Mouse (Mus musculus) urinary bladder, postnatal 4 days (tissue): ENCODE measurements around the gene Kcnj9.
A peak's percentile ranks its signal among the peaks of the same experiment; 100 is the strongest.

Experiments
- DNase-seq, 2 experiments: peaks; one replicate each; pipeline ENCODE4 v3.0.0; 2021 to 2022; ENCODE audit warnings: low spot score in 2 of 2

Gene Kcnj9

DNA sequence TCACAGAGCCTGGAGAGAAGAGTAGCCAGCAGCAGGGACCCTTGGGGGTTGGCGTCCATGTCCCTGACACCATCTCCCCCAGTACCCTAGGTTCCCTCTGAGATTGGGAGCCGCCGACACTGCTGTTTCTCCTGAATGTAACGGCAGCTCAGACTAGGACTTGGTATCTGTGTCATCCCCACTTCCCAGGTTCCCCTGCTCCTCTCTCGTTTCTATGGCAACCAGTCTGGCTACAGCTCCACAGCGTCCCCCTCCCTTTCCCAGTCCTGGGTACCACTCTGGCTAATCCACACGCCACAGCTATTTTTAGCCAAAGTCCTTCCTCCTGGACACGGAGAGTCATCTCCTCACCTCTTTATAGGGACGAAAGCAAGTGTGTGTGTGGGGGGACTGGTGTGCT is at the start of gene Kcnj9:
Gene Kcnj9, minus strand, starts transcription at position 188 of the 400 bp plus-strand sequence.
- DNase-seq = no peak

DNA sequence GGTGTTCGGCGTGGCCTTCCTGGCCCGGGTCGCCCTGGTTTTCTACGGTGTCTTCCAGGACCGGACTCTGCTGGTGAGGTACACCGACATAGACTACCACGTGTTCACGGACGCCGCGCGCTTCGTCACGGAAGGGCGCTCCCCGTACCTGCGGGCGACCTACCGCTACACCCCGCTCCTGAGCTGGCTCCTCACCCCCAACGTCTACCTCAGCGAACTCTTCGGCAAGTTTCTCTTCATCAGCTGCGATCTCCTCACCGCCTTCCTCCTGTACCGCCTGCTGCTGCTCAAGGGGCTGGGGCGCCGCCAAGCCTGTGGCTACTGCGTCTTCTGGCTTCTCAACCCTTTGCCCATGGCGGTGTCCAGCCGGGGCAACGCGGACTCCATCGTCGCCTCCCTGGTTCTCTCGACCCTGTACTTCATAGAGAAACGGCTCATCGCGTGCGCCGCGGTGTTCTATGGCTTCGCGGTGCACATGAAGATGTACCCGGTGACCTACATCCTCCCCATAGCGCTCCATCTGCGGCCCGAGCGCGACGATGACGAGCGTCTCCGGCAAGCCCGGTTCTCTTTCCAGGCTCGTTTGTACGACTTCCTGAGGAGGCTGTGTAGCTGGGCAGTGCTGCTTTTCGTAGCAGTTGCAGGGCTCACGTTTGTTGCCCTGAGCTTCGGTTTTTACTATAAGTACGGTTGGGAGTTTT is 47.8 kb upstream of the Kcnj9 start:
- DNase-seq = no peak

DNA sequence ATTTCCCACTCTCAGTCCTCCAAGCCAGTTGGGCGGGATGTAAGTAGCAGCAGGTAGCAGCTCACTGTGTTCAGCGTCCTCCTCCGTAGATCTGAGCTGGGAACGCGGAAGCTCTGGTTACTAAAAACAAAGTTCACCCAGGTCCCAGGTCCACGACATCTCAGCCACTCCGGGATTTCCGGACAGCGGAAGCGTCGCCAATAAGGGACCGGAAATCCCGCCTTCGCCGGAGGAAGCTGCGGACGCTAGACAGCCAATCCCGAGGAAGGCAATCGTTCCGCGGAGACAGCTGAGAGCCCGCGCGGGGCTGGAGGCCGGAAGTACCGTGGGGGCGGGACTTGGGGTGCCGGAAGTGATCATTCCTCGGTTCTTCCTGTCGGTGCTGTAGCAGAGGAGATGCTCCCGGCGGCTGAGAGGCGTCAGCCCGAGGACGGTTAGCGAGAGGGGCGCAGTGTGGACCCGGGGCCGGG is 47.1 kb upstream of the Kcnj9 start, which contains the start of gene Pigm:
Gene Pigm, plus strand, starts transcription at position 349 of the 470 bp plus-strand sequence.
- DNase-seq = peak; percentile 96

DNA sequence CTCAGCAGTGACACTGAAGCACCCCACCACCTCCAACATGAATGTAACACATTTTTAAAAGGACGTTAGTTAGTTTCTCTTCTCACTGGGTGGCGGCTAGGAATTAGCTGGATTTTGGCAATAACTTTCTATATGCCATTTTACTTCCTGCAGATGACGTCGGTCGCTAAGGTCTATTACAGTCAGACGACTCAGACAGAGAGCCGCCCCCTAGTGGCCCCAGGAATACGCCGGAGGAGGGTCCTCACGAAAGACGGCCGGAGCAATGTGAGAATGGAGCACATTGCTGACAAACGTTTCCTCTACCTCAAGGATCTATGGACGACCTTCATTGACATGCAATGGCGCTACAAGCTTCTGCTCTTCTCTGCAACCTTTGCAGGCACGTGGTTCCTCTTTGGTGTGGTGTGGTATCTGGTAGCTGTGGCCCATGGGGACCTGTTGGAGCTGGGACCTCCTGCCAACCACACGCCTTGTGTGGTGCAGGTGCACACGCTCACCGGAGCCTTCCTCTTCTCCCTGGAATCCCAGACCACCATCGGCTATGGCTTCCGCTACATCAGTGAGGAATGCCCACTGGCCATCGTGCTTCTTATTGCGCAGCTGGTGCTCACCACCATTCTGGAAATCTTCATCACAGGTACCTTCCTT is 39.8 kb upstream of the Kcnj9 start:
- DNase-seq = no peak

DNA sequence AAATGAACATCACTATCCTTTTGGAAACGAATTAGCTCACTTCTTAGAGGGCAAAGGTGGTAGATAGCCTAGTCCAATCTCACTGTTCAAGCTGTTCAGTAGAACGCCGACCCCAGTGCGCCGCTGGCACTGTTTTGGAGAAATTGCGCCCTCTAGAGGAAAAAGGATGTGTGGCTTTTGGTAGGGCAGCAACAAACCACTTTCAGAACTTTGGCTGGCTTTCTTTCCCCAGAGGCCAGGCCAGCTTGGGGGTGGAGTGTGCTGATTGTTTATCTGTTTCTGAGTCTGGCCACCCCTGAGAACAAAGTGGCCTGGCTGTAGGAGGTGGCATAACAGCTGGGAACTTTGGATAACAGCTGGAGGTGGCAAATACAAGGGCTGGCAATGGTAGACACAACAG is 35.6 kb upstream of the Kcnj9 start:
- no peak for DNase-seq

DNA sequence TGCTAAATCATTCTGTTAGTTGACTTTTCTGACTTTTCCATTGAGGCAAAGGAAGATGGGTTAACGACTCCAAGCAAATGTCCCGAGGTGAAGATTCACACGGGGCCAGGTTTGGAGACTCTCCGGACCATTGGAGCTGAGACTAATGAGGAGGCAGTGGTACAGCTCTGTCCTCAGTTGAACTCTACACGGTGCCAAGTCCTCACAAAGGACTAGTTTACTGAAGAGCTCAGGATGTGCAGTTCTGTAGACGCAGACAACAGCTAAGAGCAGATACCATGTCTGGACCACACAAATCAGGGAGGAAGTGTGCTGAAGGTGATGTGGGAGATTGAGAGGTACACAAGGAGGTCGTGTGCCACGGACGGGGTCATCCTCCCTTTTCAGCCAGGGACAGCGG is 29.2 kb upstream of the Kcnj9 start:
- DNase-seq = no peak

DNA sequence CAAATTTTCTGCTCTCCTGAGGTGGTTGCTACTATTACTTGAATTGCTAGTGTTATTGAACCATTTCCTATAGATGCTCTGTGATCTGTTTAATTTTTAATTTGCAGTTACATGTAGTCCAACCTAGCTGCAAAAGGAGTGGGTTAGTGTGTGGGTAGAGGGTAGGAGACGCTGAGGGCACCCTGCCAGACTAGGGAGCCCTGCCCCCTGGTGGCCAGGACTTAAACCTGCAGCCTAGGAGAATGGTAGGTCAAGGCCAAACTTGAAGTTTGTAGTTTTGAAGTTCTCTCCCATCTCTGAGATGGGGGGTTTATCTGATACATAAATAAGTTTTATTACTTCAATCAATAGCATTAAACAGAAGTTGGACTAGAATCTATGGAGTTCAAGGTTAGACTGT is 28.4 kb upstream of the Kcnj9 start:
- DNase-seq = peak; percentile 38 to 71

DNA sequence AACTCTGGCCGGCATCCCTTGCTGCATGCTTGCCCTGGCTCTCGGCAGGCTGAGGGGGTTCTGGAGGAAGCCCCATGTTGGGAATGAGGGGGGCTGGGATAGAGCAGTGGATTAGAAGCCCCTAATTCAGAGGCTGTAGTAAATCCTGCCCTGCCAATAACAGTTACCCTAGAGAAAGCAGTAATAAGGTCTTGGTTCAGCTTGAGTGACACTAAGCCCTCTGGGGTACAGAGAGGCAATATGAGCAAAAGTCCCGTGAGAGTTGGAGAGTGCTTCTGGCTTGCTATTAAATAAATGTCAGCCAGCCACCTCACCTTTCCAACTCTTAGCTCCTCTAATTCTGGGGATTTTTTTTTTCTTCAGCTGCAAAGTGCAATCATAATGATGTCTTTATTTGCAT is 26.2 kb upstream of the Kcnj9 start:
- DNase-seq = no peak

DNA sequence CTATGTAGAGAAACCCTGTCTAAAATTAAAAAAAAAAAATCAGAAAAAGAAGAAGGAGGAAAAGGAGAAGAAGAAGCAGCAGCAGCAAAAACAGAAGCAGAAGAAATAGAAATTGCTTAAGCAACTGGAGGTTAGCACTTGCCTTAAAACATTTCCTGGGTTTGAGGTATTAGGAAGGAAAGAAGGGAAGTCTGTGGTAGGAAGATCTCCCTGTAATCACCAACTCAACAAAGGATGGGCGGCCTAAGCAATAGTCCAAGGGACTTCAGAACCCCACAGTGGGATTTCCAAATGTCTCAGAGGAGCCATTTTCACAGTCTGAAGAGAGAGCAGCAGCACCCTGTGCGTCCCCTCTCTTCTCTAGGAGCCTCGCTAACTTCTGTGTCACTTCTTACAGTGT is 23.3 kb upstream of the Kcnj9 start:
- DNase-seq = no peak

DNA sequence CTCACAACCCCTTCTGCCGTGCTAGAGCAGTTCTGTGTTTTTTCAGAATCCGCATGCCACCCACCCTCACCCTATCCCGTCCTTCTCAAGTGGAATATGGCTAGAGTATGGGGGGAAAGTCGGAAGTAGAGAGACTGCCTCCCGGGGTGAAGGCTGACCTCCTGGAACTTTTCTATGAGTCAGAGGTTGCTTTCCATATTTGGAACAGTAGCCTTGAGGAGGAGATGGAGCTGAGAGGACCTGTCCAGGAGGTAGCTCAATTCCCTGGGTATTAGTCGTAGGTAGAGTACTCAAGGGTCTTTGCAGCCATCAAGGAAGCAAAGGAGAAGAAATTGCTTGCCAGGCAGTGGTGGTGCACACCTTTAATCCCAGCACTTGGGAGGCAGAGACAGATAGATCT is 22.9 kb upstream of the Kcnj9 start:
- no peak for DNase-seq

DNA sequence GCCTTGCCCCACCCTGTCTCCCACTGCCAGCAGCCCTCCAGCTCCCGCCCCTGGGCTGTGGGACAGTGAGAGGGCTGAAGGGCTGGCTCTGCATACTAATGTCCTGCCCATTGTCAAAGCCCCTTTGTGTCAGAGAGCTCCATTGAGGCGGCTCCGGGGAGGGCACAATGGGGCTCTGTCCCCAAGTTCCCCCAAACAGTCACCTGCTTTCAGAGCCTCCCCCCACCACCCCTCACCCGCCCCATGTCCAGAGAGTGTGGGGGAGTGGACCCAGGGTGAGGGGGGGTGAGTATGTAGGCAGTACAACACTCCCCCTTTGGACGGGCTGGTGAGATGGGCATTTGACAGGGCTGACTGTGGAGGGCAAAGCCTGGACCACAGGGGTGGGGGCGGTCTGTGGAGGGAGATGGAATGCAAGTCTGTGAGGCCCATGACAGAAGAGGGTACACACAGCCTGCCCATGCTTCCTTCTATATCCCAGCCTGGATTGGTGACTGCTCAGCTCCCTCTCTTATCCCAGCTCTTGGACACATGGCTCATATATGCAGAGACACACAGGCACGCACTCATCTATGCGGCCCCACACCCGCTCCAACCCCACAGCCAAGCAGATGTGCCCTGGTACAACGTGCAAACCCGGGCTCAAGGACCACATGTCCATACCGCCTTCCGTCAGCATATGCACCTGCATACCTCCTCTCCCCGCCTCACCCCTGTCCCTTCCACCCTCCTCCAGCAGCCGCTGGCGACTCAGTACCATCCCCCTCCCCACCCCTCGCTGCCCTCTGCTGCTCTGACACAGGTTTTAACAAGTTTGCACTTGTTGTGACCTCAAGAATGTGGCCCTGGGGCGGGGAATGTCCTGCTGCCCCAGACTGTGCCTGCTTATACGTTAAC is 21.0 kb upstream of the Kcnj9 start:
- no peak for DNase-seq

DNA sequence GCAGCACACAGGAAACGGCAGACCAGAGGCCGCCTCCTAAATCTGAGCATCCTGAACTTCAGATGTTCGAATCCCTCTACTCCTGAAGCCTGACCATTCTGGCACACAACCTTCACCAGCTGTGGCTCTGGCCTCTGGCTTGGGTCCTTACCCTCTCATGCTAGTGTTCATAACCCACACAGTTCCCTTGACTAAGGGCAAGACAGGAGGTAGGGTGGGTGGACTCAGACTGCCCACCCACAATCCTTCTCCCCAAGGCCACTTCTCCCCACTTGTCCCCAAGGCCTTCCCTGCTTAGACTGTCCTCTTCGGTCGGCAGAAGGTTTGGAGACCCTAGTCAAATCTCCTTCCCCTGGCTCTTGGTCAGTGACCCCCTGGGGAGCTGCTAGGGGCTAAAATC is 20.4 kb upstream of the Kcnj9 start:
- DNase-seq = no peak

DNA sequence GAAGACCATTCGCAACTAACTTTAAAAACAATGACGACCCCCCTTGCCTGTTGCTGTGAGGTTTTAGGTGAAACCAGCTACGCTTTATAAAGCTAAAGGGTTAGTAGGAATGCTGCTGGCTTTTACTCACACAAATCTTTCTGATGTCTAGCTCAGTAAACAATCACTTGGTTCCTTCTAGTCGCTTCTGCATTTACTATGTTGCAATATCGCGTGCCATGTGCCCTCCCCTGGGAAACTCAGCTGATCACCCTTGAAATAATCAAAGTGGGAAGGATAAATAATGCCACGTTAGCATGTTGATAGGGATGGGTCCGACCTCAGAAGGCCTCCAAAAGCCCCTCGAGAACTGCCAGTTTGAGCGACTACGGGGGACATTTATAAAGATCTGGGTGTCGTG is 18.3 kb upstream of the Kcnj9 start:
- no peak for DNase-seq

DNA sequence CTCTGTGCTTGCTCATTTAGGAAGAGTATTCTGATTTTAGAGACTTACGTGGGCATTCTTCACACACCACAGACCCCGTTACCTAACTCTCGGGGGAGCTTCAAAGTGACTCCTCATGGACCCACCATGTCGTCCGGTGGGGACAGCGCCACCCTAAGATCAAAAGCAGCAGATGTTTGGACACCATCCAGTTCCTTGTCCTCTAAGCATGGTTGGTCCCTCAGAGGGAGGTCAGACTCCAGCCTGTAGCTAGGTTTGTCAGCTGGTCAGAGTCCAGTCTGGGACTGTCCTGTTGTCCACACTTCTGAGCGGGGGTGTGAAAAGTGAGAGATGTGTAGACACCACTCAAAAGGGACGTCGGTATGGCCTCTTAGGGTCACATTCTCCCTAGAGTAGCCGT is 17.6 kb upstream of the Kcnj9 start:
- no peak for DNase-seq

DNA sequence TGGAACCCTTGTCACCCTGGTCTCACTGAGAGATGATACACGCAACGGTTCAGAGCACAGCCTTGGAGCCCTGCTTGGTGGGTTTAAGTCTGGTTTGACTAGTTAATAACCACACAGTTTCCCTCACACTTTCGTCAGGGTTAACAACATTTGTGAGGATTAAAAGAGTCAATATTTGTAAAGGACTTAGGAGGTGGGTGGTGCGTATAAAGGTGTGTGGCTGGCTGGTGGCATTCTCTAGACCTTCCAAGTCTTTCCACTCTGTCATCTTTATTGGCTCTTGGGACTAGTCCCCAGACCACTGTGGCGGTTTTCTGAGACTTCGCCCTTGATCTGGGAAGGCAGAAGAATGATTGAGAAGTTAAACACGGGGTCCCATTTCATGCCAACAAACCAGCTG is 15.7 kb upstream of the Kcnj9 start:
- DNase-seq = no peak

DNA sequence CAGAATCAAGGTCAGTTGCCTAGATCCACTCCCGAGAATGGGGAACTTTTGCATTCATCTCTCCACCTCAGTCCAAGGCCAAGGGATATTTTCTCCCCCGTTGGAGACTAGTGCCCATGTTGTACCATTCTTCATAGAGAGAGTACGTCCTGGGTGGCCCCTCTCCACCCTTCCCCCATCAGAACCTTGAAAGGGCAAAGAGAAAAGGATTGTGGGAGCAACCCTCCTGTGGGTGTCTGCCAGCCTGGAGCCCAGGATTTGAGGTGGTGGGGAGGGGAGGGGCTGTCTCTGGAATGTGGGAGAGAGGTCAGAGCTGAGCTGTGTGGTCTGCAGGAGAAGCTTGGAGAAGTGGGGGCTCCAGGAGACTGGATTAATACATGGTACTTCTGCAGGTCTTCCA is 14.8 kb upstream of the Kcnj9 start:
- no peak for DNase-seq

DNA sequence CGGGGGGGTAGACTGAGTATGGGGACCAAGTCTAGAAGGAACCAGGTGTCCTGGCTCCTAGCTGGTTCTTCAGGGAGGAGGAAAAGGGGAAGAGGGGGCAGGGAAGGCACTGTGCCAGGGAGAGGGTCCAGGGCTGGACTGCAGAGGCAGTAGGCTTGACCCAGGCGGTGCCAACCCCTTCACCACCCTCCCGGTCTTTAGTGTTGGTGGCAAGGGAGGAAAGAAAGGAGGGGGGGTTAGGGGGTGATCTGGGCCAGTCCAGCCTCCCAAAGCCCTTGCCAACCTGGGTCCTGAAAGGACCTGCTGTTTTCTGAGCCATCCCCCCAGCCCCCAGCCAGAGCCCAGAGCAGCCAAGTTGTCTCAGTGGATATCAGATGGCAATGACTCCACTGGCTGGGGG is 13.6 kb upstream of the Kcnj9 start:
- DNase-seq = no peak

DNA sequence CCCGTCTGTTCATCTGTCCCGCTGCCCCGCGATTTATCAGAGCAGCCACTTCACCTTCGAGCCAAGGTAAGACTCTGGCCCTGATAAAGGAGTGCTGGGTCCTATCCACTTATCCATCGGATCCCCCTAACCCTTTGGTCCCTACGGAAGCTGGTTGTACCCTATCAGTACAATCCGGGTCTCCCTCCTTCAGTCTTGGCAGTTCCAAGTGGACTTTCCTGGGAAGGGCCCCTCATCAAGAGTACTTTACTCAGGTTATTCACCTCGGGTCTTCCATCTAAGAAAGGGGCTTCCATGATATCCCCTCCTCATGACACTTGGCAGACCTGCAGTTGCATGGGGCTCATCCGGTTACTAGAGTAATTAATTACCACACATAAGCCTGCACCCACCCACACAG is 12.3 kb upstream of the Kcnj9 start:
- no peak for DNase-seq

DNA sequence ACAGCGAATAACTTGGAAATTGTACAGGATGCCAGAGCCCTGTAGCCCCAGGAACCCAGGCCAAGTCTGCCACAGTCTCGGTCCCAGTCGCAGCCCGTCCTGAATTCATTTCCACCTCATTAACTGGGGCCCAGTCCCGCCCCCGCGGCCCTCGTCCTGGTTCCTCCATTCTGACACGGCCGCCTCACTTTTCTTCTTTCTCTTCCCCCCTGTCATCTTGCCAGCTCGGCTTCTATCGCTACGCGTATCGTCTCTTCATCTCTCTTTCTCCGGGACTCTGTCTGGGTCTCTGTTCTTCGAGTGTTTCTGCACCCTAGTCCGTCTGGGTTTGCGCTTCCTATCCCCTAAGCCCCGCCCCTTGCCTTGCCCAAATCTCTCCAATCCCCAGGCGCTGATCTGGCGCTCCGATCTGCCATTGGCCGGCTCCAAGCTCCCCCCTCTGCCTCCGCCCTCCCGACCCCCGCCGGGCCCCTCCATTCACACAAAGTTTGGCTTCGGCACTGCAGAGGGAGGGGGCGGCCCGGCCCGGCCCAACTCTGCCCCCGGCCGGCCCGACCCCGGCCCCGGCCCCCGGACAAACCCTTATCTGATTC is 11.7 kb upstream of the Kcnj9 start, which contains the start of gene Kcnj10:
Gene Kcnj10, plus strand, starts transcription at position 482 of the 593 bp plus-strand sequence.
- DNase-seq = peak; percentile 54 to 77

DNA sequence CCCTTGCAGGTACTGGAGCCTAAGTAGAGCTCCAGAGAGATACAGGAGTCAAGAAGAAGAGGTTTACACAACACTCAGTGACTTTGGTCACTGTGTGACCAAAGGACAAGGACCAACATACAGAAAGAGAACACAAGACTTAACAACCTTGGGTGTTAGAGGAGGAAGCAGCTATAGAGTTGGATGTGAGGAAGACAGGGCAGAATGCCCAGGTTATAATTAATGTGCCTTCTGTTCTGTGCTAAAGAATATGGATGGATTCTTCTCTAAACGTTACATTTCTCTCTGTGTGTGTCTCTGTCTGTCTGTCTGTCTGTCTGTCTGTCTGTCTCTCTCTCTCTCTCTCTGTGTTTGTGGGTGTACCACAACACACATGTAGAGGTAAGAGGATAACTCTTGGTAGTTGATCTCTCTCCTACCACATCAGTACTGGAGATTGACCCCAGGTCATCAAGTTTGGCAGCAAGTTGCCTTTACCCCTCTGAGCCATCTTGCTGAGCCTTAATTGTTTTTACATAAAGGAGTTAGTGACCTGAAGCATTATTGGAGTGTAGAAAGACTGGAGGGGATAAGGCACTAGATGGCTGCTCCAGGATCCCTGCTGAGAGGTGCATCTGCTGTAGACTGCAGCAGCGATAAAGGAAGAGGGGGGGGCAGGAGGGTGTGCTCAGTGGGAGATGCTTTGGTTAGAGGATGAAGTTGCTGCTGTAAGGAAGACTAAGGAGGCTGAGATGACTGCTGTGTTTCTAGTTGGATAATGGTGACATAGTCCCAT is 8.5 kb upstream of the Kcnj9 start:
- DNase-seq = no peak

DNA sequence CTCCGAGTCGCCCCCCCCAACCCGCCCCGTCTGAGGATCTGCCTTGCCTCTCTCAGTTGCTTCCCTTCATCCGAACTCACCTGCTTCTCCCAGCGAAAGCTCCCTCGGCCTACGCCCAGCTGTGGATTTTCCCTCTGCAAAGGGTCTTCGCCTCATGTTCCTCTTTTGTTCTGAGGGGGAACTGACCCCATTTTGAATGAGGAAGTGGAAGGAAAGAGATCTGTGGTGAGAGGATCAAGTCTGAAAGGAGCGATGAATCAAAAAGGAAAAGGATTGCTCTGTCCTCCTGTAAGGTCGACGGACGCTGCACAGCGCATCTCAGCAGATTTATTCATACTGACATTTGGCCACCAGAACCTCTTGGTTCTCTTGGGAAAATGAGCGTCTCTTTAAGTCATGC is 6.7 kb upstream of the Kcnj9 start:
- no peak for DNase-seq
